Mouse (Mus musculus) neural tube, embryonic 11.5 days (tissue): ENCODE measurements around the gene H3f3a. TPM values are rescaled to one million over a fixed set of nuclear protein-coding genes. Genes with fewer than 3 reads are reported as not detected.

ENCODE experiments used
- polyA plus RNA-seq: library from polyadenylated mRNA; unstranded; fragments of >200 nt; fragmentation: Nextera tagmentation; extraction: Ambion mirVana; gene quantifications from 2 replicates; pipeline ENCODE4 v1.2.1, GENCODE M21; 2014

H3f3a gene
- polyA plus RNA-seq, 1 experiment from 2014 or later: 3,301 TPM

Other genes starting within 250 kb of the H3f3a start
- gene Parp1, start 245.0 kb downstream of the H3f3a start, polyA plus RNA-seq: 208 and 223 TPM in 2 replicates
- 21.3 and 22.2 TPM in 2 replicates for gene Lin9, start 172.8 kb downstream of the H3f3a start, polyA plus RNA-seq
- gene Mixl1, start 116.9 kb downstream of the H3f3a start, polyA plus RNA-seq: 0.09 and 0.27 TPM in 2 replicates
- 23.1 and 24.6 TPM in 2 replicates for gene Acbd3, start 87.9 kb downstream of the H3f3a start, polyA plus RNA-seq
- 34.7 and 37.8 TPM in 2 replicates for gene Sde2, start 37.2 kb upstream of the H3f3a start, polyA plus RNA-seq
- gene Lefty2, start 79.2 kb upstream of the H3f3a start, polyA plus RNA-seq: not detected in 2 replicates
- 94.7 and 113 TPM in 2 replicates for gene Pycr2, start 90.3 kb upstream of the H3f3a start, polyA plus RNA-seq
- gene Lefty1, start 121.1 kb upstream of the H3f3a start, polyA plus RNA-seq: 0.39 and 0.41 TPM in 2 replicates
- gene Tmem63a, start 128.4 kb upstream of the H3f3a start, polyA plus RNA-seq: 2.6 and 3.1 TPM in 2 replicates
- 1.6 and 2.7 TPM in 2 replicates for gene Ephx1, start 207.0 kb upstream of the H3f3a start, polyA plus RNA-seq
- gene 9130409I23Rik, start 237.3 kb upstream of the H3f3a start, polyA plus RNA-seq: not detected in 2 replicates